Mouse (Mus musculus) gastrocnemius, adult 2 months (tissue): ENCODE measurements around the gene Cotl1. TPM values are rescaled to one million over a fixed set of nuclear protein-coding genes. Genes with fewer than 3 reads are reported as not detected.

Experiments
- DNase-seq: peaks from one replicate; pipeline ENCODE4 v3.0.0; 2022
- H3K27ac ChIP-seq: fragments of 200-600 bp; 2 replicates; pipeline ENCODE4 v1.8.1; 2022; ENCODE audit warnings: mild to moderate bottlenecking
- H3K4me3 ChIP-seq: fragments of 200-600 bp; 2 replicates; pipeline ENCODE4 v1.8.1; 2022; ENCODE audit warnings: mild to moderate bottlenecking, moderate library complexity
- CTCF ChIP-seq: fragments of 200-600 bp; IDR thresholded peaks from 2 replicates; pipeline ENCODE4 v1.8.1; 2022; ENCODE audit warnings: antibody characterized with exemption, mild to moderate bottlenecking, moderate library complexity
- intact Hi-C: fragments of 180-260 bp; cut with DNase I; formaldehyde crosslinking; loops from one replicate; pipeline ENCODE4 v1.15.1; 2025
- total RNA-seq, 2 experiments: library from RNA; stranded (reverse); gene quantifications; 2 replicates each; pipeline ENCODE4 v1.2.3; 2021

Gene Cotl1
- total RNA-seq, 2 experiments from 2014 or later = 3.2 to 7.4 TPM

- DNase-seq = no peak
- no peak for TF ChIP-seq CTCF
- intact Hi-C loops = no loop called here
- H3K4me3 ChIP-seq = no peak overlapping the region
- peak overlapping the region; percentile 70 for H3K27ac ChIP-seq
Measured at GRCm38 (mm10) chr8:119825950-119826730, 14.2 kb downstream of the Cotl1 start.

- Histone ChIP-seq H3K4me3 (no peak overlapping the region), H3K27ac (peak overlapping the region; percentile 70)
- intact Hi-C loops = no loop called here
- TF ChIP-seq CTCF = no peak
- peak; percentile 42 for DNase-seq
Measured at GRCm38 (mm10) chr8:119824809-119825273, 15.5 kb downstream of the Cotl1 start.

- TF ChIP-seq CTCF = no peak
- intact Hi-C loops = no loop called here
Measured at GRCm38 (mm10) chr8:119824100-119824499, 16.2 kb downstream of the Cotl1 start.

GRCm38 (mm10) chr8:119823278-119823677, 17.1 kb downstream of the Cotl1 start:
- intact Hi-C loops = no loop called here
- no peak for TF ChIP-seq CTCF
- Histone ChIP-seq H3K27ac (no peak overlapping the region; the same call in 1 of the 2 replicates), H3K4me3 (no peak overlapping the region)
- DNase-seq = no peak

More at GRCm38 (mm10) chr8:119824100-119824499, 16.2 kb downstream of the Cotl1 start:
- DNase-seq = peak; percentile 70
- H3K27ac ChIP-seq = no peak overlapping the region
- H3K4me3 ChIP-seq = no peak overlapping the region

- Histone ChIP-seq H3K4me3 (no peak overlapping the region), H3K27ac (no peak overlapping the region)
- intact Hi-C loops = no loop called here
- no peak for TF ChIP-seq CTCF
- no peak for DNase-seq
Measured at GRCm38 (mm10) chr8:119821691-119822090, 18.7 kb downstream of the Cotl1 start.

DNA sequence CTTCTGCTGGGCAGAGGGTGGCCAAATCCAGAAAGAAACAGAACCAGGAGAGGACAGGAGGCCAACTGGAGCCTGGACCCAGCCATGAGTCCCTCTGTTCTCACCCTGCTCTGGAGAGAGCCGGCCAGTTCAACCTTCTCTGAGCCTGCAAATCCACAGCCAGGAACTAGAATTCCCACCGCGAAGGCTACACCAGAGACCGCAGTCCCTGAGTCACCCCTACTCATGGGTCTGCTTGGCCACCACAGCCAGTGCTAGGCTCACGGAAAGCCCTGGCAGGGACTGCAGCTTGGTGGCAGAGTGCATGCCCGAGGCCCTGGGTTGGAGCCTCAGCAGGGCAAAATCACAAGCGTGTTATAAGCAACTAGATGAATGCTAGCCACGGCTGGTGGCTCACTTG, 20.4 kb downstream of the Cotl1 start:
- no peak for TF ChIP-seq CTCF
- no peak overlapping the region for H3K27ac ChIP-seq
- no peak overlapping the region for H3K4me3 ChIP-seq
- DNase-seq = no peak
- intact Hi-C loops = no loop called here

- no peak overlapping the region for H3K27ac ChIP-seq
- no peak for TF ChIP-seq CTCF
- no peak for DNase-seq
- no peak overlapping the region for H3K4me3 ChIP-seq
- intact Hi-C loops = no loop called here
Measured at GRCm38 (mm10) chr8:119819316-119819715, 21.0 kb downstream of the Cotl1 start.

GRCm38 (mm10) chr8:119817446-119817845, 22.9 kb downstream of the Cotl1 start:
- Histone ChIP-seq H3K27ac (no peak overlapping the region), H3K4me3 (no peak overlapping the region)
- intact Hi-C loops = no loop called here
- no peak for DNase-seq
- TF ChIP-seq CTCF = no peak

DNA sequence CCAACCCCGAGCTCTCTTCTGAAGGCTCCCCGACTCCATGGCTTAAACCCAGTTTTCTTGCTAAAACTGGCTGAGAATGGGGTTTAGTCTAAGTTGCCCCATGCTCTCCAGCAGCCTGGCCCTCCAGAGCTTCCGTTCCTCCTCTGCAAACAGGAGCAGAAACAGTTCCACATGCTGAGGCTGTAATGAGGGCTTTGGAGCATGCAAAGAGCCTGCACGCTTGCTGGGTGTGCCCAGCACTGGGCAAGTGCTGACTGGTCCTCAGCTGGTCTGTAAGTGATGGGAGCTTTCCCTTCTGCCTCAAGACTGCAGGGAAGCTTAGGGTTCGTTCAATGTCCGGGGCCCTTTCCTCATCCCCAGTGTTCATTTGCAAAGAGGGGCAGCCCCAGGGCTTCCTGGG, 24.1 kb downstream of the Cotl1 start:
- no peak for DNase-seq
- intact Hi-C loops = no loop called here
- Histone ChIP-seq H3K27ac (no peak overlapping the region), H3K4me3 (no peak overlapping the region)
- no peak for TF ChIP-seq CTCF

GRCm38 (mm10) chr8:119812650-119813431, 27.5 kb downstream of the Cotl1 start:
- no peak for TF ChIP-seq CTCF
- intact Hi-C loops = no loop called here
- Histone ChIP-seq H3K4me3 (no peak overlapping the region), H3K27ac (peak overlapping the region; percentile 40)
- peak; percentile 32 for DNase-seq

DNA sequence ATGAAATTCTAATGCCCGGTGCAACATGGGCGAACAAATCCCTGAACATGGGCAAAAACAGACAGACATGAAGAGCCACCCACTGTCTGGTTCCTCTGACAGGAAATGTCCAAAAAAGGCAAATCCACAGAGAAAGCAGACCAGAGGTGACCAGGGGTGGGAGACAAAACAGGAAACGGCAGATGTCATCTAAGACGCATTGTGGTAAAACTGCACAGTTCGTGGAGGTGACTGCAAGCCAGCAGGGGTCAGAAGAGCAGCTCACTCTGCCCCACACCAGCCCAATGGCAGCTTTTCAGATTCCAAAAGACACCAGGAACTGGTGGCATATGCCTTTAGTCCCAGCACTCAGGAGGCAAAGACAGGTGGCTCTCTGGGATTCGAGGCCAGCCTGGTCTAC, 28.4 kb downstream of the Cotl1 start:
- H3K4me3 ChIP-seq = no peak overlapping the region
- intact Hi-C loops = no loop called here
- peak; percentile 16; the same call in 1 of the 2 replicates for TF ChIP-seq CTCF
- H3K27ac ChIP-seq = no peak overlapping the region
- no peak for DNase-seq

GRCm38 (mm10) chr8:119810953-119811499, 29.3 kb downstream of the Cotl1 start:
- no peak for DNase-seq
- Histone ChIP-seq H3K4me3 (no peak overlapping the region), H3K27ac (no peak overlapping the region)
- intact Hi-C loops = no loop called here
- TF ChIP-seq CTCF = no peak
